Mouse (Mus musculus) embryonic facial prominence, embryonic 15.5 days (tissue): ENCODE results near the gene Kansl2. TPM values are rescaled to one million over a fixed set of nuclear protein-coding genes. Genes with fewer than 3 reads are reported as not detected.

Experiments used
- ATAC-seq: fragments of 200-750 bp; cut with Nextera tagmentation; 2 replicates; pipeline ENCODE4 v1.8.0; 2017; ENCODE audit warnings: low read depth, moderate TSS enrichment; ENCODE audit not compliant: insufficient number of reproducible peaks, low FRiP score, low TSS enrichment
- H3K27ac ChIP-seq: fragments of 300-500 bp; sonication (generic); replicated peaks from 2 replicates; pipeline ENCODE4 v1.5.1; 2015; ENCODE audit warnings: mild to moderate bottlenecking, inconsistent platforms
- H3K27me3 ChIP-seq: fragments of 300-500 bp; sonication (generic); 2 replicates; pipeline ENCODE4 v1.6.1; 2015; ENCODE audit warnings: inconsistent platforms
- H3K36me3 ChIP-seq: fragments of 300-500 bp; sonication (generic); 2 replicates; pipeline ENCODE4 v1.6.1; 2015; ENCODE audit warnings: mild to moderate bottlenecking, inconsistent platforms
- H3K4me1 ChIP-seq: fragments of 300-500 bp; sonication (generic); 2 replicates; pipeline ENCODE4 v1.6.1; 2015; ENCODE audit warnings: inconsistent platforms
- H3K4me2 ChIP-seq: fragments of 300-500 bp; sonication (generic); replicated peaks from 2 replicates; pipeline ENCODE4 v1.6.1; 2015; ENCODE audit warnings: mild to moderate bottlenecking, inconsistent platforms
- H3K4me3 ChIP-seq: fragments of 300-500 bp; sonication (generic); replicated peaks from 2 replicates; pipeline ENCODE4 v1.5.1; 2015; ENCODE audit warnings: mild to moderate bottlenecking, inconsistent platforms
- H3K9ac ChIP-seq: fragments of 300-500 bp; sonication (generic); 2 replicates; pipeline ENCODE4 v1.6.1; 2015; ENCODE audit warnings: inconsistent platforms
- H3K9me3 ChIP-seq: fragments of 300-500 bp; sonication (generic); replicated peaks from 2 replicates; pipeline ENCODE4 v1.6.1; 2016; ENCODE audit warnings: inconsistent platforms
- WGBS: fragments of 180-500 bp; shearing (Covaris S2); methylation state at CpG from one replicate; pipeline ENCODE4 v1.1.7; 2015; 5-methylcytosine and 5-hydroxymethylcytosine counted together
- polyA plus RNA-seq: library from polyadenylated mRNA; unstranded; fragments of >200 nt; fragmentation: Nextera tagmentation; extraction: Ambion mirVana; gene quantifications from 2 replicates; pipeline ENCODE4 v1.2.1, GENCODE M21; 2015

Gene Kansl2
- polyA plus RNA-seq = 99.6 and 101 TPM in 2 replicates

- Histone ChIP-seq H3K9ac (peak within 1 kb of the TSS; percentile 87), H3K4me1 (peaks cover 14% of the 10 kb centered on the region), H3K4me2 (peak within 1 kb of the TSS; percentile 66), H3K27me3 (no peaks in the 10 kb centered on the region), H3K36me3 (peaks cover 21% of the 10 kb centered on the region), H3K9me3 (no peaks in the 10 kb centered on the region), H3K4me3 (peak within 1 kb of the TSS; percentile 89), H3K27ac (peak within 1 kb of the TSS; percentile 99)
- peak; percentile 100 for ATAC-seq
- under 1% methylated on average over 69 of the region's 70 CpGs for WGBS
These were observed at the start of gene Kansl2 for GRCm38 (mm10) chr15:98533881-98534627. TSS of gene Kansl2 (minus strand) at chr15:98534264.

- Histone ChIP-seq H3K27ac (no peak overlapping the region), H3K27me3 (no peaks in the 10 kb centered on the region), H3K9ac (no peak overlapping the region), H3K36me3 (no peaks in the 10 kb centered on the region), H3K4me3 (no peak overlapping the region), H3K4me1 (no peaks in the 10 kb centered on the region), H3K4me2 (no peak overlapping the region), H3K9me3 (no peaks in the 10 kb centered on the region)
- WGBS = 64% methylated on average over 8 of the region's 8 CpGs
- ATAC-seq = no peak
These were observed 48.9 kb upstream of the Kansl2 start for GRCm38 (mm10) chr15:98582996-98583395.

GRCm38 (mm10) chr15:98582410-98582809, 48.3 kb upstream of the Kansl2 start:
- WGBS = 58% methylated on average over 8 of the region's 8 CpGs
- Histone ChIP-seq H3K9me3 (no peaks in the 10 kb centered on the region), H3K4me2 (no peak overlapping the region), H3K27me3 (no peaks in the 10 kb centered on the region), H3K36me3 (no peaks in the 10 kb centered on the region), H3K9ac (no peak overlapping the region), H3K4me3 (no peak overlapping the region), H3K4me1 (no peaks in the 10 kb centered on the region), H3K27ac (no peak overlapping the region)
- no peak for ATAC-seq

- peak; percentile 63 for ATAC-seq
- no peak overlapping the region for H3K4me3 ChIP-seq
- no peak overlapping the region for H3K9ac ChIP-seq
- no peaks in the 10 kb centered on the region for H3K27me3 ChIP-seq
- no peaks in the 10 kb centered on the region for H3K36me3 ChIP-seq
- 43% methylated on average over 5 of the region's 5 CpGs for WGBS
- no peak overlapping the region for H3K4me2 ChIP-seq
- no peak overlapping the region for H3K27ac ChIP-seq
- H3K9me3 ChIP-seq = no peaks in the 10 kb centered on the region
- H3K4me1 ChIP-seq = no peaks in the 10 kb centered on the region
These were observed 45.9 kb upstream of the Kansl2 start for GRCm38 (mm10) chr15:98579795-98580464.

GRCm38 (mm10) chr15:98579310-98579709, 45.2 kb upstream of the Kansl2 start:
- no peak for ATAC-seq
- Histone ChIP-seq H3K4me3 (no peak overlapping the region), H3K9me3 (no peaks in the 10 kb centered on the region), H3K9ac (no peak overlapping the region), H3K27me3 (no peaks in the 10 kb centered on the region), H3K4me2 (no peak overlapping the region), H3K27ac (no peak overlapping the region), H3K36me3 (no peaks in the 10 kb centered on the region), H3K4me1 (no peaks in the 10 kb centered on the region)
- WGBS = 83% methylated on average over 2 of the region's 2 CpGs

GRCm38 (mm10) chr15:98573293-98573692, 39.2 kb upstream of the Kansl2 start:
- H3K9me3 ChIP-seq = no peaks in the 10 kb centered on the region
- H3K9ac ChIP-seq = no peak overlapping the region
- peaks cover 8% of the 10 kb centered on the region for H3K4me1 ChIP-seq
- H3K27ac ChIP-seq = no peak overlapping the region
- H3K4me3 ChIP-seq = no peak overlapping the region
- no peaks in the 10 kb centered on the region for H3K27me3 ChIP-seq
- no peak overlapping the region for H3K4me2 ChIP-seq
- 71% methylated on average over 4 of the region's 4 CpGs for WGBS
- no peak for ATAC-seq
- H3K36me3 ChIP-seq = no peaks in the 10 kb centered on the region

- Histone ChIP-seq H3K4me2 (no peak within 1 kb of the TSS), H3K4me3 (no peak within 1 kb of the TSS)
These were observed 36.9 kb upstream of the Kansl2 start, which contains the start of the genes Ccnt1 and 4930415O20Rik for GRCm38 (mm10) chr15:98570873-98571538. TSS of gene Ccnt1 (minus strand) at chr15:98570923. TSS of gene 4930415O20Rik (plus strand) at chr15:98571004.

GRCm38 (mm10) chr15:98569795-98570365, 35.8 kb upstream of the Kansl2 start:
- no peak overlapping the region for H3K4me2 ChIP-seq
- no peaks in the 10 kb centered on the region for H3K27me3 ChIP-seq
- no peaks in the 10 kb centered on the region for H3K9me3 ChIP-seq
- no peak overlapping the region for H3K4me3 ChIP-seq
- ATAC-seq = no peak
- 82% methylated on average over 4 of the region's 4 CpGs for WGBS
- H3K9ac ChIP-seq = no peak overlapping the region
- no peaks in the 10 kb centered on the region for H3K36me3 ChIP-seq
- peaks cover 23% of the 10 kb centered on the region for H3K4me1 ChIP-seq
- H3K27ac ChIP-seq = no peak overlapping the region

More at GRCm38 (mm10) chr15:98570873-98571538, 36.9 kb upstream of the Kansl2 start, which contains the start of the genes Ccnt1 and 4930415O20Rik:
- Histone ChIP-seq H3K27me3 (no peaks in the 10 kb centered on the region), H3K4me1 (peaks cover 12% of the 10 kb centered on the region), H3K9me3 (no peaks in the 10 kb centered on the region), H3K36me3 (no peaks in the 10 kb centered on the region), H3K27ac (no peak within 1 kb of the TSS), H3K9ac (no peak within 1 kb of the TSS)
- WGBS = 81% methylated on average over 10 of the region's 10 CpGs
- ATAC-seq = no peak

- WGBS = 64% methylated on average over 7 of the region's 7 CpGs
These were observed 35.2 kb upstream of the Kansl2 start for GRCm38 (mm10) chr15:98569216-98569615.

GRCm38 (mm10) chr15:98568256-98569033, 34.4 kb upstream of the Kansl2 start:
- H3K4me1 ChIP-seq = peaks cover 23% of the 10 kb centered on the region
- peak overlapping the region; percentile 74 for H3K4me3 ChIP-seq
- peaks cover 3% of the 10 kb centered on the region; the same call in 1 of the 2 replicates for H3K36me3 ChIP-seq
- peak overlapping the region; percentile 97 for H3K27ac ChIP-seq
- H3K27me3 ChIP-seq = no peaks in the 10 kb centered on the region
- no peak for ATAC-seq
- peak overlapping the region; percentile 57 for H3K4me2 ChIP-seq
- WGBS = 7% methylated on average over 22 of the region's 22 CpGs
- H3K9ac ChIP-seq = peak overlapping the region; percentile 92
- H3K9me3 ChIP-seq = no peaks in the 10 kb centered on the region

More at GRCm38 (mm10) chr15:98569216-98569615, 35.2 kb upstream of the Kansl2 start:
- ATAC-seq = no peak
- no peaks in the 10 kb centered on the region for H3K36me3 ChIP-seq
- H3K4me3 ChIP-seq = peak overlapping the region; percentile 74; the same call in 1 of the 2 replicates
- no peak overlapping the region for H3K27ac ChIP-seq
- no peak overlapping the region for H3K9ac ChIP-seq
- no peaks in the 10 kb centered on the region for H3K9me3 ChIP-seq
- H3K4me1 ChIP-seq = peaks cover 23% of the 10 kb centered on the region
- H3K4me2 ChIP-seq = peak overlapping the region; percentile 57
- no peaks in the 10 kb centered on the region for H3K27me3 ChIP-seq
